Mouse (Mus musculus) myocyte (in vitro differentiated cells): Measurements from ENCODE around the gene Tubgcp2. TPM values are rescaled to one million over a fixed set of nuclear protein-coding genes. Genes with fewer than 3 reads are reported as not detected.

Experiments
- H3K27me3 ChIP-seq: one replicate; pipeline ENCODE4 v1.6.1; 2011; ENCODE audit not compliant: control insufficient read depth, insufficient read depth, insufficient read length
- H3K36me3 ChIP-seq: one replicate; pipeline ENCODE4 v1.6.1; 2011; ENCODE audit not compliant: control insufficient read depth, insufficient read depth
- H3K4me2 ChIP-seq: one replicate; pipeline ENCODE4 v1.6.1; 2011; ENCODE audit warnings: low read depth, control low read depth
- H3K4me3 ChIP-seq: one replicate; pipeline ENCODE4 v1.5.1; 2011; ENCODE audit warnings: mild to moderate bottlenecking, control low read depth, moderate library complexity
- H3K79me2 ChIP-seq: one replicate; pipeline ENCODE4 v1.6.1; 2011; ENCODE audit not compliant: control insufficient read depth, insufficient read depth
- H3ac ChIP-seq: one replicate; pipeline ENCODE4 v1.6.1; 2011; ENCODE audit not compliant: control insufficient read depth, insufficient read length
- CEBPB ChIP-seq: IDR thresholded peaks from 2 replicates; pipeline ENCODE4 v1.6.1; 2011; ENCODE audit warnings: mild to moderate bottlenecking, moderate library complexity; ENCODE audit not compliant: poor library complexity, insufficient read depth, severe bottlenecking
- E2F4 ChIP-seq: IDR thresholded peaks from one replicate; pipeline ENCODE4 v1.6.1; 2011; ENCODE audit warnings: mild to moderate bottlenecking, control low read depth, moderate library complexity; ENCODE audit not compliant: insufficient read depth
- MAX ChIP-seq: IDR thresholded peaks from one replicate; pipeline ENCODE4 v1.6.1; 2011; ENCODE audit warnings: low read depth, mild to moderate bottlenecking, control low read depth
- MYOD1 ChIP-seq, 3 experiments: IDR thresholded peaks; one replicate each; pipeline ENCODE4 v1.6.1; 2011; ENCODE audit warnings: control low read depth in 2 of 3, low read depth in 2 of 3, mild to moderate bottlenecking in 2 of 3, moderate library complexity in 1 of 3; ENCODE audit not compliant: insufficient read length in 2 of 3, control insufficient read depth in 1 of 3
- MYOG ChIP-seq, 3 experiments: IDR thresholded peaks; one replicate each; pipeline ENCODE4 v1.6.1; 2011; ENCODE audit warnings: control low read depth in 2 of 3, low read depth in 2 of 3, mild to moderate bottlenecking in 2 of 3; ENCODE audit not compliant: insufficient read length in 2 of 3, control insufficient read depth in 1 of 3, insufficient read depth in 1 of 3
- POLR2A ChIP-seq: IDR thresholded peaks from one replicate; pipeline ENCODE4 v1.6.1; 2011; ENCODE audit warnings: low read depth, mild to moderate bottlenecking, control low read depth, moderate library complexity; ENCODE audit not compliant: insufficient read length
- POLR2AphosphoS2 ChIP-seq: IDR thresholded peaks from one replicate; pipeline ENCODE4 v1.6.1; 2011; ENCODE audit warnings: low read depth, control low read depth; ENCODE audit not compliant: insufficient read length
- REST ChIP-seq: IDR thresholded peaks from one replicate; pipeline ENCODE4 v1.6.1; 2011; ENCODE audit warnings: mild to moderate bottlenecking, control low read depth, moderate library complexity; ENCODE audit not compliant: insufficient read depth, insufficient read length
- SRF ChIP-seq: IDR thresholded peaks from one replicate; pipeline ENCODE4 v1.6.1; 2011; ENCODE audit warnings: low read depth; ENCODE audit not compliant: control insufficient read depth, insufficient read length
- TCF12 ChIP-seq: IDR thresholded peaks from one replicate; pipeline ENCODE4 v1.6.1; 2011; ENCODE audit warnings: mild to moderate bottlenecking, control low read depth; ENCODE audit not compliant: poor library complexity, insufficient read depth, severe bottlenecking
- TCF3 ChIP-seq: IDR thresholded peaks from one replicate; pipeline ENCODE4 v1.6.1; 2011; ENCODE audit warnings: low read depth, control low read depth; ENCODE audit not compliant: insufficient read length
- USF1 ChIP-seq: IDR thresholded peaks from one replicate; pipeline ENCODE4 v1.6.1; 2011; ENCODE audit warnings: low read depth, mild to moderate bottlenecking, control low read depth, moderate library complexity
- polyA plus RNA-seq: library from polyadenylated mRNA; unstranded; fragments of >200 nt; fragmentation: generic; extraction: Trizol; gene quantifications from one replicate; pipeline ENCODE4 v1.2.1, GENCODE M21; 2012; ENCODE audit warnings: missing spikeins

Gene Tubgcp2
- polyA plus RNA-seq, 1 experiment, result 22.1 TPM

- Histone ChIP-seq H3K27me3 (peaks cover 13% of the 10 kb centered on the region), H3ac (no peak overlapping the region), H3K79me2 (no peaks in the 10 kb centered on the region), H3K4me3 (peak overlapping the region; percentile 6), H3K4me2 (peak overlapping the region; percentile 69), H3K36me3 (no peaks in the 10 kb centered on the region)
- TF ChIP-seq POLR2AphosphoS2, result no peak
Measured at GRCm38 (mm10) chr7:140058528-140058927, 22.1 kb upstream of the Tubgcp2 start.

- H3K4me2 ChIP-seq, result peak overlapping the region; percentile 69
- H3K79me2 ChIP-seq, result no peaks in the 10 kb centered on the region
- H3K4me3 ChIP-seq, result peak overlapping the region; percentile 6
- peaks cover 11% of the 10 kb centered on the region for H3K27me3 ChIP-seq
- no peaks in the 10 kb centered on the region for H3K36me3 ChIP-seq
- TF ChIP-seq SRF (no peak), REST (no peak), USF1 (no peak), TCF12 (no peak), MYOD1 (IDR thresholded peaks at IDR 0.05; ENCODE audit: control insufficient read depth in 1 of 3, insufficient read length in 2 of 3, low read depth in 2 of 3) (no peak), POLR2AphosphoS2 (no peak), TCF3 (no peak), POLR2A (no peak), CEBPB (no peak), MAX (no peak), E2F4 (no peak)
- no peak overlapping the region for H3ac ChIP-seq
Measured at GRCm38 (mm10) chr7:140057413-140058407, 21.2 kb upstream of the Tubgcp2 start.

DNA sequence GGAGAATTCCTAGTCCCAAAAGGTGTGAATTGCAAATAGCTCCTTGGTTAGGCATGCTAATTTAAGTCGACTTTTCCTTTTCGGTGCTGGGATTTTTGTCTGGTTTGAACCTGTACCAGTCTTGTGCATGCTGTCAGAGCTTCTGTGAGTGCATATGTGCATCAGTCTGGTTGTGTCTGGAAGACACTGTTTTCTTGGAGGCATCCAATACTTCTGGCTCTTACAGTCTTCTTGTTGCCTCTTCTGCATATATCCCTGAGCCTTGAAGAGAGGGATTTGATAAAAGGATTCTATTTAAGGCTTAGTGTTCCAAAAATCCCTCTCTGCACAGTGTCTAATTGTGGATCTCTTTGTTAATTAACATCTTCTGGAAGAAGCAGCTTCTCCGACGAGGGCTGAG, 17.7 kb upstream of the Tubgcp2 start:
- no peak overlapping the region for H3K4me3 ChIP-seq
- H3ac ChIP-seq, result no peak overlapping the region
- no peaks in the 10 kb centered on the region for H3K36me3 ChIP-seq
- TF ChIP-seq SRF (no peak), MAX (no peak), POLR2A (no peak), MYOG (IDR thresholded peaks at IDR 0.05; ENCODE audit: control insufficient read depth in 1 of 3, insufficient read depth in 1 of 3, insufficient read length in 2 of 3, low read depth in 2 of 3) (no peak), CEBPB (no peak), E2F4 (no peak), MYOD1 (IDR thresholded peaks at IDR 0.05; ENCODE audit: control insufficient read depth in 1 of 3, insufficient read length in 2 of 3, low read depth in 2 of 3) (no peak), POLR2AphosphoS2 (no peak), TCF12 (no peak), USF1 (no peak), TCF3 (no peak), REST (no peak)
- H3K27me3 ChIP-seq, result peaks cover 2% of the 10 kb centered on the region
- H3K4me2 ChIP-seq, result no peak overlapping the region
- H3K79me2 ChIP-seq, result no peaks in the 10 kb centered on the region

DNA sequence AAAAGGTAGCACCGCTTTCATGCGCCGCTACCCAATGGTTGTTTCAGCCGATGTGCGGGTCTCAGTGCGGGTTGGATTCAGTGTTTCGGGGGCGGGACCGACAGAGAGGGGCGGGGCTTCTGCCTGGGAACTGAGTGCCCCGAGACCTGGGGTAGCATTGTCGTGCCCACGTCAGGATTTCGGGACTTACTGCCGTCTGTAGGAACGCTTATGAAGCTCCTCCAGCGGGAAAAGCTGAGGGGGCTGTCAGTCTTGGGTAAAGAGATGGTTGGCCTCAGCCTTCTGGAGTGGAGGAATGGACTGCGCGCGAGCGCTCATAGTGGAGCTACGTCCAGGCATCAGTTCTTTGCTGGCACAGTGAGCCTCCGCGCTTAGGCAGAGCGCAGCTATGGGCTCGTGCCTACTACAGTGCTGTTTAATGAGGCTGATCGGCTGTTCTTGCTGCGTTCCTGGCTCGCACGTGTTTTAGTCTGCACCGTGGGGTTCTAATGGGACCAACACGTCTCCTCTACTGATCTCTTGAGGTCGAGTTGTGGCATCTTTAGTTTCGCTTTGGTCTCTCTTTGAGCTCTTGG, 12.7 kb upstream of the Tubgcp2 start:
- H3K79me2 ChIP-seq, result no peaks in the 10 kb centered on the region
- H3K4me3 ChIP-seq, result peak overlapping the region; percentile 17
- H3K36me3 ChIP-seq, result no peaks in the 10 kb centered on the region
- H3K4me2 ChIP-seq, result peak overlapping the region; percentile 77
- peaks cover 41% of the 10 kb centered on the region for H3K27me3 ChIP-seq
- no peak overlapping the region for H3ac ChIP-seq
- TF ChIP-seq MYOD1 (IDR thresholded peaks at IDR 0.05; ENCODE audit: control insufficient read depth in 1 of 3, insufficient read length in 2 of 3, low read depth in 2 of 3), result no peak
- no peak for TF ChIP-seq SRF
- no peak for TF ChIP-seq REST
- TF ChIP-seq E2F4, result no peak
- TF ChIP-seq TCF3, result no peak
- no peak for TF ChIP-seq POLR2AphosphoS2
- no peak for TF ChIP-seq TCF12
- no peak for TF ChIP-seq MYOG (IDR thresholded peaks at IDR 0.05; ENCODE audit: control insufficient read depth in 1 of 3, insufficient read depth in 1 of 3, insufficient read length in 2 of 3, low read depth in 2 of 3)
- no peak for TF ChIP-seq USF1
- TF ChIP-seq CEBPB, result no peak
- no peak for TF ChIP-seq POLR2A
- TF ChIP-seq MAX, result no peak
